Mouse (Mus musculus) 416B (cell line): ENCODE results near the gene Cep164.
A peak's percentile ranks its signal among the peaks of the same experiment; 100 is the strongest.

ENCODE experiments used
- DNase-seq: peaks from one replicate; pipeline ENCODE4 v3.0.0; 2011; ENCODE audit warnings: low read depth

The Cep164 gene

GRCm38 (mm10) chr9:45828291-45828963, at the start of gene Cep164:
Gene Cep164 (minus strand): TSS chr9:45828691.
- DNase-seq = peak; percentile 88

- peak; percentile 77 for DNase-seq
Measured at GRCm38 (mm10) chr9:45877928-45878327, 49.4 kb upstream of the Cep164 start.

GRCm38 (mm10) chr9:45870265-45870664, 41.8 kb upstream of the Cep164 start:
- no peak for DNase-seq

- DNase-seq = no peak
Measured at GRCm38 (mm10) chr9:45869181-45869580, 40.7 kb upstream of the Cep164 start.

- DNase-seq = no peak
Measured at GRCm38 (mm10) chr9:45861813-45862212, 33.3 kb upstream of the Cep164 start.

- no peak for DNase-seq
Measured at GRCm38 (mm10) chr9:45859364-45859763, 30.9 kb upstream of the Cep164 start.

GRCm38 (mm10) chr9:45854136-45854535, 25.6 kb upstream of the Cep164 start:
- no peak for DNase-seq

- DNase-seq = peak; percentile 90
Measured at GRCm38 (mm10) chr9:45853695-45854094, 25.2 kb upstream of the Cep164 start.

- peak; percentile 77 for DNase-seq
Measured at GRCm38 (mm10) chr9:45851776-45852175, 23.3 kb upstream of the Cep164 start.

- DNase-seq = peak; percentile 78
Measured at GRCm38 (mm10) chr9:45851330-45851729, 22.8 kb upstream of the Cep164 start.

- no peak for DNase-seq
Measured at GRCm38 (mm10) chr9:45850528-45851155, 22.2 kb upstream of the Cep164 start.

GRCm38 (mm10) chr9:45849528-45850408, 21.3 kb upstream of the Cep164 start:
- DNase-seq = no peak

GRCm38 (mm10) chr9:45846891-45847460, 18.5 kb upstream of the Cep164 start:
- DNase-seq = peak; percentile 99

- DNase-seq = peak; percentile 71
Measured at GRCm38 (mm10) chr9:45846176-45846575, 17.7 kb upstream of the Cep164 start.

GRCm38 (mm10) chr9:45845541-45845940, 17.1 kb upstream of the Cep164 start:
- peak; percentile 25 for DNase-seq

- no peak for DNase-seq
Measured at GRCm38 (mm10) chr9:45843780-45844179, 15.3 kb upstream of the Cep164 start.

- peak; percentile 79 for DNase-seq
Measured at GRCm38 (mm10) chr9:45843007-45843406, 14.5 kb upstream of the Cep164 start.

- no peak for DNase-seq
Measured at GRCm38 (mm10) chr9:45841458-45841857, 13.0 kb upstream of the Cep164 start.

GRCm38 (mm10) chr9:45840331-45840730, 11.8 kb upstream of the Cep164 start:
- DNase-seq = no peak

- DNase-seq = no peak
Measured at GRCm38 (mm10) chr9:45839982-45840300, 11.4 kb upstream of the Cep164 start.

- DNase-seq = no peak
Measured at GRCm38 (mm10) chr9:45839139-45839981, 10.9 kb upstream of the Cep164 start.
